Mouse (Mus musculus) telencephalon, adult 2 months (tissue): ENCODE measurements around the gene Vat1.
A peak's percentile ranks its signal among the peaks of the same experiment; 100 is the strongest.
"Not testable (repeated sequence)": the region's sequence is repeated elsewhere in the genome, so short reads cannot be mapped to it uniquely, and the experiment has no call there.

Source experiments
- DNase-seq: peaks from one replicate; pipeline ENCODE4 v3.0.0-alpha.2; 2011; ENCODE audit warnings: low read depth, low spot score

Gene Vat1

DNA sequence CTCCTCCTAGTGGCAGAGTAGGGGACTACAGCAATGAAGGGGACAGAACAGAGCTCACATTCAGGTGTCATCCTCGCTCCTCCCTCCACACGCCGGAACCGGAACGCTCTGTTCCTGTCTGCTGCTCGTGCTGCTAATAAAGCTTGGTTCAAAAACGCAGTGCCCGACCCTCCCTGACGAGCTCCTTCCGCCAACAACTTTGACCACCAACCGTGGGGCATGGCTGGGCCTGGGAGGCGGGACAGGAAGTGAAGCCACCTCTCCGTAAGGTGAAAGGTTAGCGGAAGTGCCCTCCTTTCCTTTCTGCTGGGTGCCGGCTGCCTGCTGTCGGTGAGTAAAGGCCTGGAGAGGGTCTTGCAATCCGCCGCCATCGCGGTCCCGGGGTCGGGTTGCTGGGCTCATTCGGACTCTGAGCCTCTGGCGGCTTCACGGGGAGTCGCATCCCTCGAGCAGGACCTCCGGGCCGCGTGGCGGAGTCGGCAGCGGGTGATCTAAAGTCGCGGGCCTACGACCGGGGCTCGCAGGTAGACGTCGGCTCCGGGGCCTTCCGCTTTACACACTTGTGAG, 23.8 kb downstream of the Vat1 start, which contains the start of gene Rpl27:
Rpl27 (plus strand) TSS at position 172 of the 567 bp plus-strand sequence.
- DNase-seq, result peak; percentile 100

DNA sequence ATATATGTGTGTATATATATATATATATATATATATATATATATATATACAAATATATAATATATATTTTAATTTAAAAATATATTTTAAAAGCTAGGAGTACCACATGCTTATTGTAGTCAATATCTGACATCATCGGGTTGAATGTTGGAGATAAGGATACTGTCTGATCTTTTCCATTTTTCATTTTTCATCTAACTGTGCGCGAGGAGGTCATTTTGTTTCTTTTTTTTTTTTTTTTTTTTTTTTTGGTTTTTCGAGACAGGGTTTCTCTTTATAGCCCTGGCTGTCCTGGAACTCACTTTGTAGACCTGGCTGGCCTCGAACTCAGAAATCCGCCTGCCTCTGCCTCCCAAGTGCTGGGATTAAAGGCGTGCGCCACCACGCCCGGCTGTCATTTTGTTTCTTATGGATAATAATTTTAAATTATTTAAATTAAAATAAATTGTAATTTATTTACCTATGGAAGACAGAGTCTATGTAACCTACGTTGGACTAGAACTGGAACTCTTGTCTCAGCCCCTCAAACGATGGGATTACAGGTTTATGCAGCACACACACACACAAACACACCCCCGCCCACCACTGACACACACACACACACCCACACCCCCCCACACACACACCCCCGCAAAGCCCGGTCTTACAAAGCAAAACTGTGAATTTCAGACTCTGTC, 24.4 kb downstream of the Vat1 start:
- DNase-seq, result not testable (repeated sequence)

GRCm38 (mm10) chr11:101438006-101438405, 28.0 kb downstream of the Vat1 start:
- not testable (repeated sequence) for DNase-seq

DNA sequence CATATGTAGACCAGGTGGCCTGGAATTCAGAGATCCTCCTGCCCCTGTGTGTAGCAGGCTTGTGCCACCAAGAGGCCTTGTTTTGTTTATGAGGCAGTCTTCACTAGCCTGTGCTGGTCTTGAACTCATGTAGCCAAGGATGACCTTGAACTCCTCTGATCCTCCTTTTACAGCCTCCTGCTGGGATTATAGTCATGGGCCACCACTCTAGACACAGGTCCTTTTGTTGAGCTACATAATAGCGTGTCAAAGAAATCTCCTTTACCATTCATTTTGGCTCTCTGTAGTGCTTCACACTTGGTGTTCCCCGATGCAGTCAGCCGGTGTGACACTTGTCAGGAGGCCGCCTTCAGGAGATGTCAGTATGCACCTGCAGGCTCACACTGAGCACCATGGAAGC, 29.1 kb downstream of the Vat1 start:
- DNase-seq, result no peak

DNA sequence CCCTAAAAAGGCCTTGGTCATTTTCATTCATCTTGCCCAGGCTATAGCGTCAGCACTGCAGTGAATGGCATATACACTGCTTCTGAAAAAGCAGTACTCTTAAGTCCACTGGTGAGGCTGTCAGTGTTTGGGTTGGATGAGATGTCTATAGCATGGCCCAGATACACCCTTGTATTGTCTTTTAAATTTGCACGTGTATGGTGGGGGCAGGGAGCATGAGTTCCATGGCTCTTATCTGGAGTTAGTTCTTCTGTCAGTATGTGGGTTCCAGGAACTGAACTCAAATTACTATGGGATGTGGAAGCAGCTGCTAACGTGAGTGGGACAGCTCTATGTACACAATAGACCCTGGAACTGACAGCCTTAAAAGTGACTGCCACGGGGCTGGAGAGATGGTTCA, 30.2 kb downstream of the Vat1 start:
- no peak for DNase-seq

DNA sequence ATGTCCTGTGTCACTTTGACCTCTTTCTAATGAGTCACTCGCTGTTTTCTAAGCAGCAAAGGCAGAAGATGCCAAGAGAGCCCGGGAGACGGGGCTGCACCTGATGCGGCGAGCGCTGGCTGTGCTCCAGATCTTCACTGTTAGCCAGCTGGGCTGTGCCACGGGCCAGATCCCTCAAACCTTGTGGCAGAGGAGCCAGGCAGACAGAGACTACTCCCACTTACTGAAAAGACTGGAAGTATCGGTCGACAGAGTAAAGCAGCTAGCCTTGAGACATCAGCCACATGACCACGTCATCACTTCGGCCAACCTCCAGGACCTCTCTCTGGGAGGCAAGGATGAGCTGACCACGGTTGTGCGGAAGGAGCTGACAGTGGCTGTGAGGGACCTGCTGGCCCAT, 32.6 kb downstream of the Vat1 start:
- DNase-seq, result no peak

- DNase-seq, result no peak
Measured at GRCm38 (mm10) chr11:101431327-101431726, 34.7 kb downstream of the Vat1 start.

DNA sequence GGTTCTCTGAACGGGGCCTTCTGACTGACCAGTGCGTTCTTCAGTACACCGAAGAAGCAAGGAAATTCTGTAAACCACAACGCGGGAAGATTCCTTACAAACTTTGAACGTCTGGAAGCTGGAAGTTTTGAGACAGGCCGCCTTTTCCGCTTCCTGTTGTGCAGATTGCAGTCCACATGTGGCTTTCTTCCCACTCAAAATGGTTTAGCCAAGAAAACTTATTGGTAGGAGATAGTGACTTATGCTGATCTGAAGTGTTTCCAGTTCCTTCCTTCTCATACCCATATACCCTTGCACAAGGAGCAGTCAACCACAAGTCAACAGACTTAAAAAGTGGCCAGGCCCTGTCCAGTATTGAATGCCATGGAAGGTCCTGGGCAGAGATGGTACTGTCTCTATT, 39.9 kb downstream of the Vat1 start:
- no peak for DNase-seq

DNA sequence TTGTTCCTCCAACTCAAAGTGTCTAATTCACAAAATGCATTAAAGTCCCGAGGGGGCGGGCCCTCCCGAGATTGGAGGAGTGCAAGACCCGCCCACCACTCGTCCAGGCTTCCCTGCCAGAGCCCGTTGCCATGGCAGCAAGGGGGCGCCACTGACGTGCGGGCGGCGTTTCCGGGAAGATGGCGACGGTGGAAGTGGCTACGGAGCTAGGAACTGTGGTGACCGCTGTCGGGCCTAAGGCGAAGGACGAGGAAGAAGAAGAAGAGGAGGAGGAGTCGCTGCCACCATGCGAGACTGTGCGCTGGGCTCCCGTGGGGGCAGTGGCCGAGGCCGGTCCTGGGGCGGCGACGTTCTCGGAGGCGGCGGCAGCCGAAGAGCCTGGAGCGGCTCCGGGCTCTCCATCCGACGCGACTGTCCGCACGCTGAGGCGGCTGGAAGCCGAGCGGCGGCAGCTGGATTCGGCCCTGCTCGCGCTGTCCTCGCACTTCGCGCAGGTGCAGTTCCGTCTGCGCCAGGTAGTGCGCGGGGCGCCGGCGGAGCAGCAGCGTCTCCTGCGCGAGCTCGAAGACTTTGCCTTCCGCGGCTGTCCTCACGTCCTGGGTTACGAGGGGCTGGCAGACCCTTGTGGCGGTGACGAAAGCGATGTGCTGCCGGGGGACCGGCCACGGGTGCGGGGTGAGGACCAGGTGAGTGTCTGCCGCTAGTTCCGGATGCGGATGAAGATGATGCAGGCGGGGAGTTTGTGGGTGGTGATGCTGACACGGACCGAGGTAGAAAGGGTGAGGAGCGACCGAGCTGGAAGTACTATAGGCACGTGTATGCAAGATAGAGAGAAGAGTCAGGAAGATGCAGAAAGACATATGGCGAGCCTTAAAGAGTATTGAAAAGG, 40.9 kb downstream of the Vat1 start, which contains the start of the genes Rundc1 and Ptges3l:
Rundc1 (plus strand) TSS at position 161 of the 889 bp plus-strand sequence.
Ptges3l (minus strand) TSS at position 409 of the 889 bp plus-strand sequence.
- DNase-seq, result peak; percentile 92

DNA sequence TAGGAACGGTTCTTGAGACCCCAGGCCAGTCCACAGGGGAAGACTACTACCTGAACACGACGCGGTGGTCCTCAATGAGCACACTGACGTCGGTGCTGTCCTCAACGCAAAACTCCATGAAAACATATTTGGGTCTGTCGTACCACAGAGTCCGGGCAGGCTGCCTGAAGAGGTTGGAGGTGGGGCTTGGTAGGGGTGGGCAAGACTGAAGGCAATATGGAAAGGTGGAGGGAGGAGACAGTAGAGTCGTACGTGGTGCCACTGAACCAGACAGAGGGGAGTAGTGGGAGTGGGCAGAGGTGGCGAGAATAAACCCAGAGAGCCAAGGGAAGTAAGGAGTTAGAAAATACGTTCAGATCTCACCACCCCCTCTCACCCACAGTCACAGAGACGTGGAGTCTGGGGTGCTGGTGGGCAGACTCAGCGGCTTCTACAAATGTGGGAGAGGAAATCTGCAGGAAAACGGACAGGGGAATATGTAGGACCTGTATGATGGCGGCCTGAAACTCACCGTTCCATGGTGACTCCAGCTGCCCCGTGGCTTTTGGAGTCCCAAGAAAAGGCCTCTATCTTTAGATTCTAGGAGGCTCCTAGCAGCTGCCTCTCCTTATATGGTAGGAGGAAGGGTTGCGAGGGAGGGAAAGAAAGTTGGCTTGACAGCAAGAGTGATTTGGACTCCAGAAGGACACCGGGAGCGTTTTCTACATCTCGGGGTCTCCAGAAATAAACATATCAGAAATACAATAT, 41.8 kb downstream of the Vat1 start, which contains the start of gene Gm27029:
Gm27029 (minus strand) TSS at position 692 of the 747 bp plus-strand sequence.
- no peak for DNase-seq

DNA sequence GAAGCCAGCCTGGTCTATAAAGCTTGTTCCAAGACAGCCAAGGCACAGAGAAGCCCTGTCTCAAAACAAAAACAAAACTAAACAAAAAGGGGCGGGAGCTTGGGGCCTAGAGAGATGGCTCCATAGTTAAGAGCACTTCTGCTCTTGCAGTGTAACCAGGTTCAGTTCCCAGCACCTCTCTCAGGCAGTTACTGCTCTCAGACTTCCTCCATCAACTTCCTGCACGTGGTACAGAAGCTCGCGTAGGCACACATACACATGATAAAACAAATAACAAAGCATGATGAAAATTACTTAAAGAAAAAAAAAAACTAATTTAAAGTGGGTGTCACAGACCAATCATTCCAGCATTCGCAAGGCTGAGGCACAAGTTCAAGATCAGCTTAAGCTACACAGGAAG, 45.9 kb downstream of the Vat1 start:
- DNase-seq, result no peak

- DNase-seq, result no peak
Measured at GRCm38 (mm10) chr11:101419610-101420009, 46.4 kb downstream of the Vat1 start.

DNA sequence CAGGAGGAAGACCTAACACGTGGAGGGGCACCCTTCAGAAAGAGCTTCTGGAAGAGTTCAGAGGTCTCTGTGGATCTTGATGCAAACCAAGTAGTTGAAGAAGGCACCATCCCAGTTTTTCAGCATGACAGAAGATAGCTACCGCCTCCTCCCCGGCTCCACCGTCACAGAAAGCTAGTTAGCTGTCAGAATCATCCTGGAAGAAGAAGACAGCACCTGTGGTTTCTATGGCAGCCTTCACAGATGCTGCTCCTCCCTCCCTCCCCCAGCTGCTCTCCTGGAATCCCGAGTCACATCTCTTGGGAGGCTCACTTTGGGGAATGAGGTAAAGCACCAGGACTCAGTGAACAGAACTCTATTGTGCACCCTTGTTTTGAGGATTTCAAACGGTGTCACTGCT, 47.0 kb downstream of the Vat1 start:
- DNase-seq, result peak; percentile 72

- peak; percentile 89 for DNase-seq
Measured at GRCm38 (mm10) chr11:101417101-101417855, 48.8 kb downstream of the Vat1 start, which contains the start of gene Aarsd1. TSS of gene Aarsd1 (minus strand) at chr11:101417615.

DNA sequence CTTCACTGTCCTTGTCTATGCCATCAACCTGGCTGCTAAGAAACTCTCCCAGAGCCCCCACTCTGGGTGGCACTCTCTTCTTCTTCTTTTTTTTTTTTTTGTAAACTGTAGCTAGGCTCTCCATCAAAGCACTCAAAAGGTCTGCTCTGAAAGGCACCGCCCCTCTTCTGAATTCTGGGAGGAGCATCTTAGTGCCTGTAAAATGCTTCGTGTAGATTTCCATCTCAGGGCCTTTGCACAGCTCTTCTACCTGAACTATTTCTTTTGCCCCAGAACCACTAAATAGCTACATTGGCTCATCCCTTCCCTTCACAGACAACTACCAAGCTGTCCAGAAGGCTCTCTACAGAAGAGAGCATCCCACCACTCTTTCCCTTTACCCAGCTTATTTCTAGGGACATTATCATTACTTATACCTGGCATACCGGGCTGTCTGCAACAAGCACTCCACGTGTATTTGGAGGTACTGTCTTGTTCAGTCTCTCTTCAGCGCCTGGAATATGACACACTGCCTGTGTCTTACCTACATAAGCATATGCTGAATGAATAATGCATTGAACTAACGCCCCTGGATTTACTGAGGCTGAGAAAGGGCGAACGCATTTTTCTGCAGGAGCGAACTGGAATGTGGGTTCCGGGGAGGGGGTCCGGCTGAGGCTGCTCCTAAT, 49.5 kb downstream of the Vat1 start:
- no peak for DNase-seq

GRCm38 (mm10) chr11:101415306-101415705, 50.7 kb downstream of the Vat1 start:
- no peak for DNase-seq
